ENCODE assay signal across 13 mouse cellular contexts in genomic region chr3:28402221-28402620, GRCm38 (mm10).
DNase-seq lines count a peak whose midpoint lies in the region; ATAC-seq lines count a peak whose summit lies in the region.
"Had no signal": no experiment of that assay in that cellular context is flagged by ENCODE, and none has a peak within 500 bp of the region (broad histone marks: within the 10 kb centered on the region; RNA-seq: fewer than 3 reads in every experiment).

No protein-coding gene starts in this region.

- H3K27ac ChIP-seq in heart, embryonic 12.5 days (ENCODE audit: poor library complexity, severe bottlenecking): no peak overlapping the region
- H3K27ac ChIP-seq in midbrain, embryonic 15.5 days: peak overlapping the region; percentile 68
- H3K27ac ChIP-seq: liver, embryonic 13.5 days; neural tube, embryonic 12.5 days; stomach, embryonic 15.5 days had no signal

- no peak overlapping the region for H3K9ac ChIP-seq in heart, embryonic 12.5 days
- no peak overlapping the region for H3K9ac ChIP-seq in midbrain, embryonic 15.5 days
- H3K9ac ChIP-seq: heart, embryonic 15.5 days; liver, embryonic 13.5 days; neural tube, embryonic 12.5 days; stomach, embryonic 15.5 days had no signal

- H3K4me2 ChIP-seq in heart, embryonic 12.5 days: no peak overlapping the region
- H3K4me2 ChIP-seq in midbrain, embryonic 15.5 days: no peak overlapping the region
- H3K4me2 ChIP-seq: heart, embryonic 15.5 days; liver, embryonic 13.5 days; neural tube, embryonic 12.5 days; stomach, embryonic 15.5 days had no signal

- no peaks in the 10 kb centered on the region for H3K9me3 ChIP-seq in heart, embryonic 12.5 days (replicated peaks)
- no peaks in the 10 kb centered on the region for H3K9me3 ChIP-seq in midbrain, embryonic 15.5 days
- H3K9me3 ChIP-seq: G1E; heart, embryonic 15.5 days; liver, embryonic 13.5 days; neural tube, embryonic 12.5 days; stomach, embryonic 15.5 days had no signal

- no peak for ATAC-seq in heart, embryonic 12.5 days (ENCODE audit: insufficient number of reproducible peaks, low FRiP score)
- peak; percentile 86 for ATAC-seq in activated CD4-positive, CD25-positive, alpha-beta regulatory T cell, adult 4 months
- peak; percentile 40; the same call in 1 of the 2 replicates for ATAC-seq in midbrain, embryonic 15.5 days (replicated peaks)

- H3K4me1 ChIP-seq in heart, embryonic 12.5 days (replicated peaks): peaks cover 25% of the 10 kb centered on the region
- peaks cover 38% of the 10 kb centered on the region for H3K4me1 ChIP-seq in midbrain, embryonic 15.5 days
- H3K4me1 ChIP-seq: neural tube, embryonic 12.5 days had no signal

- intact Hi-C loops in gastrocnemius, postnatal 14 days (cut with DNase I; ENCODE audit: low total_unique reads): loop anchor here (10.0 kb wide), 1 partner anchor 137 kb away; the partner anchor contains the start of gene Tnik

- DNase-seq in heart, adult 11 months: peak; percentile 86
- DNase-seq in 416B (ENCODE audit: low read depth): peak; percentile 30
- DNase-seq in right cerebral cortex, adult 2 months (ENCODE audit: low spot score in 2 of 2): no peak
- no peak for DNase-seq in frontal cortex, postnatal 14 days (ENCODE audit: low spot score in 2 of 2)
- DNase-seq in gastrocnemius, postnatal 14 days: no peak
- DNase-seq: liver, embryonic 13.5 days had no signal

- WGBS in heart, embryonic 12.5 days: 64% methylated on average over 6 of the region's 6 CpGs
- 51% methylated on average over 6 of the region's 6 CpGs for WGBS in midbrain, embryonic 15.5 days

- no peaks in the 10 kb centered on the region for H3K27me3 ChIP-seq in heart, embryonic 12.5 days (replicated peaks)
- no peaks in the 10 kb centered on the region for H3K27me3 ChIP-seq in midbrain, embryonic 15.5 days (replicated peaks)
- H3K27me3 ChIP-seq: heart, embryonic 15.5 days; liver, embryonic 13.5 days; neural tube, embryonic 12.5 days; stomach, embryonic 15.5 days had no signal

- H3K36me3 ChIP-seq in heart, embryonic 12.5 days: no peaks in the 10 kb centered on the region
- no peaks in the 10 kb centered on the region for H3K36me3 ChIP-seq in midbrain, embryonic 15.5 days (replicated peaks)
- H3K36me3 ChIP-seq: G1E; heart, embryonic 15.5 days; liver, embryonic 13.5 days; neural tube, embryonic 12.5 days; stomach, embryonic 15.5 days had no signal

- H3K4me3 ChIP-seq in heart, embryonic 12.5 days: no peak overlapping the region
- H3K4me3 ChIP-seq in midbrain, embryonic 15.5 days: no peak overlapping the region
- H3K4me3 ChIP-seq: heart, embryonic 15.5 days; liver, embryonic 13.5 days; neural tube, embryonic 12.5 days; stomach, embryonic 15.5 days had no signal

Comparison
In these comparisons a context has a peak if more than half of its experiments do, and no peak if none do; other contexts are left out.
1. DNase-seq: peak in heart, adult 11 months (single experiment) and 416B (single experiment); none in right cerebral cortex, adult 2 months (0 of 2), frontal cortex, postnatal 14 days (0 of 2) and gastrocnemius, postnatal 14 days (single experiment).